Mouse (Mus musculus): ENCODE data around the gene 4430402I18Rik. TPM values are rescaled to one million over a fixed set of nuclear protein-coding genes. Genes with fewer than 3 reads are reported as not detected.

Gene 4430402I18Rik
- polyA plus RNA-seq, 1 experiment, result 8.1 TPM

DNA sequence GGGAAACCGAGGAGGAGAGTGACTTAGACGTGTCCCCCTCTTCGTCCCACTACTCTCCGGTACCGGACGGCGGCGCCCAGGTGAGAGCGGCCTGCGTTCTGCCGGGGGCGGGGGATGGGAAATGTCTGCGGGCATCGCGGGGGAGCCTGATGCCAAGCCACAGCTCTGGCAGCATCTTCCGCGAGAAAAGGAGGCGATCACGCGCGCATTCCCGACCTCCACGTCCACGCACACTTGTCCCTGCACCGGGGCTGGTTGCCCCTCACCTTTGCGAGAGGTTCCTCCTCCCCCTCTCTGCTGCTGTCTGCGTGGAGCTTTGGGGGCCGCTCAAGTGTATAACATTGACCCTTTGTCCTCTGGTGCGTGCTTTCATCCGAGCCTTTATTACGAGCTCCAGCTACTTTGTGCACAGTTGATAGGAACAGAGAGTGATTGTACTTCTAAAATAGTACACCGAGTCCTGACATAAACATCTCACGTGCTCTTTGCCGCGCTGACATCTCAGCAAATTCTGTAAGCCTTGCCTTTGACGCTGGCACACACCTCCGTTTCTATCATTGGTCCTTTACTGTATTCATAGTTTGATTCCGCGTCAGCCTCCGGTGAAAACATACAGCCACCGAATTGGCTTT, 23.1 kb upstream of the 4430402I18Rik start:
- H3K27me3 ChIP-seq (replicated peaks; ENCODE audit: control insufficient read depth, insufficient read depth, low read length), result no peaks in the 10 kb centered on the region
- H3K36me3 ChIP-seq (ENCODE audit: control insufficient read depth, insufficient read depth, low read length), result 0 out of 2 replicates have a peak, but pooled peaks cover 5% of the 10 kb centered on the region
- H3K4me1 ChIP-seq (ENCODE audit: control insufficient read depth, insufficient read depth, low read length), result peaks cover 3% of the 10 kb centered on the region; the same call in 1 of the 2 replicates
- DNase-seq, result peak; percentile 53
- peak overlapping the region; percentile 76 for H3K27ac ChIP-seq (ENCODE audit: insufficient read depth, low read depth, low read length)
- TF ChIP-seq CTCF (conservative IDR thresholded peaks at IDR 0.05; ENCODE audit: insufficient read depth, insufficient read length, low read depth, low read length) (no peak), POLR2A (IDR thresholded peaks at IDR 0.05; ENCODE audit: low read depth, low read length) (no peak)
- under 1% methylated on average over 41 of the region's 41 CpGs for WGBS
- H3K4me3 ChIP-seq (ENCODE audit: insufficient read depth, low read depth, low read length), result peak overlapping the region; percentile 68

- H3K36me3 ChIP-seq (ENCODE audit: control insufficient read depth, insufficient read depth, low read length), result 0 out of 2 replicates have a peak, but pooled peaks cover 3% of the 10 kb centered on the region
- H3K4me1 ChIP-seq (ENCODE audit: control insufficient read depth, insufficient read depth, low read length), result peaks cover 3% of the 10 kb centered on the region; the same call in 1 of the 2 replicates
- H3K27me3 ChIP-seq (replicated peaks; ENCODE audit: control insufficient read depth, insufficient read depth, low read length), result no peaks in the 10 kb centered on the region
- TF ChIP-seq POLR2A (IDR thresholded peaks at IDR 0.05; ENCODE audit: low read depth, low read length) (peak; percentile 64), CTCF (conservative IDR thresholded peaks at IDR 0.05; ENCODE audit: insufficient read depth, insufficient read length, low read depth, low read length) (no peak)
- H3K27ac ChIP-seq (ENCODE audit: insufficient read depth, low read depth, low read length), result peak within 1 kb of the TSS; percentile 95
- under 1% methylated on average over 37 of the region's 37 CpGs for WGBS
- H3K4me3 ChIP-seq (ENCODE audit: insufficient read depth, low read depth, low read length), result peak within 1 kb of the TSS; percentile 68
- DNase-seq, result peak; percentile 99
Measured at GRCm38 (mm10) chr19:28990194-28990589, 22.6 kb upstream of the 4430402I18Rik start, which contains the start of gene Cdc37l1. Gene Cdc37l1 (plus strand): TSS chr19:28990352.

DNA sequence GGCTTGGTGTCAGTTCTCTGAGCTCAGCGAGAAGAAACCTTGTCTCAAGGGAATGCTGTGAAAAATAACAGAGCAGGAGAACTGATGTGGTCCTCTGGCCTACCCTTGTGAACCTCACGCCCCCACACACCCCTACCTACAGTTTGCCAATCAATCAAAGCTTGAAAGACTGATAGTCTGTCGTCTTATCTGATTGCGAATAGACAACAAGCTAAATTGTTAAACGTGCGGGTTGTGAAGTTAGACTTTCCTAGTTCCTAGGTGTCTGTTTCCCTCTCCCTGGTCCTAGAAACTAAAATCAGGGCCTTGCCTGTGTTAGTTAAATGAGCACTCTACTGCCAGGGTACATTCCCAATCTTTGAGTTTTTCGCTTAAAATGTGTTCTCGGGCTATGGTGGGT, 21.9 kb upstream of the 4430402I18Rik start:
- H3K27ac ChIP-seq (ENCODE audit: insufficient read depth, low read depth, low read length), result peak overlapping the region; percentile 95
- TF ChIP-seq CTCF (conservative IDR thresholded peaks at IDR 0.05; ENCODE audit: insufficient read depth, insufficient read length, low read depth, low read length), result no peak
- TF ChIP-seq POLR2A (IDR thresholded peaks at IDR 0.05; ENCODE audit: low read depth, low read length), result no peak
- no peaks in the 10 kb centered on the region for H3K36me3 ChIP-seq (ENCODE audit: control insufficient read depth, insufficient read depth, low read length)
- no peak for DNase-seq
- H3K27me3 ChIP-seq (replicated peaks; ENCODE audit: control insufficient read depth, insufficient read depth, low read length), result no peaks in the 10 kb centered on the region
- WGBS, result 64% methylated on average over 8 of the region's 8 CpGs
- H3K4me3 ChIP-seq (ENCODE audit: insufficient read depth, low read depth, low read length), result no peak overlapping the region; the same call in 1 of the 2 replicates
- peaks cover 3% of the 10 kb centered on the region; the same call in 1 of the 2 replicates for H3K4me1 ChIP-seq (ENCODE audit: control insufficient read depth, insufficient read depth, low read length)

GRCm38 (mm10) chr19:28982617-28983016, 15.0 kb upstream of the 4430402I18Rik start:
- Histone ChIP-seq H3K36me3 (ENCODE audit: control insufficient read depth, insufficient read depth, low read length) (no peaks in the 10 kb centered on the region), H3K4me3 (ENCODE audit: insufficient read depth, low read depth, low read length) (no peak overlapping the region), H3K27ac (ENCODE audit: insufficient read depth, low read depth, low read length) (no peak overlapping the region), H3K27me3 (replicated peaks; ENCODE audit: control insufficient read depth, insufficient read depth, low read length) (no peaks in the 10 kb centered on the region), H3K4me1 (ENCODE audit: control insufficient read depth, insufficient read depth, low read length) (no peaks in the 10 kb centered on the region)
- TF ChIP-seq CTCF (conservative IDR thresholded peaks at IDR 0.05; ENCODE audit: insufficient read depth, insufficient read length, low read depth, low read length) (no peak), POLR2A (IDR thresholded peaks at IDR 0.05; ENCODE audit: low read depth, low read length) (no peak)
- WGBS, result 77% methylated on average over 7 of the region's 7 CpGs
- no peak for DNase-seq

- peak overlapping the region; percentile 33 for H3K4me3 ChIP-seq (ENCODE audit: insufficient read depth, low read depth, low read length)
- no peaks in the 10 kb centered on the region; the same call in 1 of the 2 replicates for H3K27me3 ChIP-seq (replicated peaks; ENCODE audit: control insufficient read depth, insufficient read depth, low read length)
- peak; percentile 90 for DNase-seq
- H3K4me1 ChIP-seq (ENCODE audit: control insufficient read depth, insufficient read depth, low read length), result no peaks in the 10 kb centered on the region
- no peaks in the 10 kb centered on the region for H3K36me3 ChIP-seq (ENCODE audit: control insufficient read depth, insufficient read depth, low read length)
- no peak overlapping the region for H3K27ac ChIP-seq (ENCODE audit: insufficient read depth, low read depth, low read length)
- 23% methylated on average over 35 of the region's 35 CpGs for WGBS
- no peak for TF ChIP-seq POLR2A (IDR thresholded peaks at IDR 0.05; ENCODE audit: low read depth, low read length)
- peak; percentile 86 for TF ChIP-seq CTCF (conservative IDR thresholded peaks at IDR 0.05; ENCODE audit: insufficient read depth, insufficient read length, low read depth, low read length)
Measured at GRCm38 (mm10) chr19:28974862-28975611, 7.4 kb upstream of the 4430402I18Rik start.

DNA sequence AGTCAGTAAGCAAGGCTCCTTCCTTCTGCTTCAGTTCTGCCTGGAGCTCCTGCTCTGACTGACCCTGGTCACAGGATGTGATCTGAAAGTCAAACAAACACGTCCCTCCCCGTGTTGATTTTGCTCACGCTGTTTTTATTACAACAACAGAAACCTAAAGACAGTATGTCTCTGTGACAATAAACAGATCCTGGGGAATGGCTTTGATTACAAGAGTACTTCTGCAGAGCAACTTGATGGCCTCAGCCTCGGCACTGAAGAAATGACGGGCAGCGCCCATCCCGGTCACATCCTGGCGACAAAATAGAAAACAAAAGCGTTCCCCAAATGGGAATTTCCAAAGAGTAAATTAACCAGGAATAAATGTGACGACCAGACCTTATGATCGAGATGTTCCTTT, 2.7 kb upstream of the 4430402I18Rik start:
- H3K4me3 ChIP-seq (ENCODE audit: insufficient read depth, low read depth, low read length), result no peak overlapping the region
- DNase-seq, result peak; percentile 16
- no peak overlapping the region; the same call in 1 of the 2 replicates for H3K27ac ChIP-seq (ENCODE audit: insufficient read depth, low read depth, low read length)
- H3K4me1 ChIP-seq (ENCODE audit: control insufficient read depth, insufficient read depth, low read length), result peaks cover 5% of the 10 kb centered on the region
- no peaks in the 10 kb centered on the region; the same call in 1 of the 2 replicates for H3K27me3 ChIP-seq (replicated peaks; ENCODE audit: control insufficient read depth, insufficient read depth, low read length)
- TF ChIP-seq CTCF (conservative IDR thresholded peaks at IDR 0.05; ENCODE audit: insufficient read depth, insufficient read length, low read depth, low read length), result no peak
- TF ChIP-seq POLR2A (IDR thresholded peaks at IDR 0.05; ENCODE audit: low read depth, low read length), result no peak
- WGBS, result 57% methylated on average over 11 of the region's 11 CpGs
- H3K36me3 ChIP-seq (ENCODE audit: control insufficient read depth, insufficient read depth, low read length), result no peaks in the 10 kb centered on the region

DNA sequence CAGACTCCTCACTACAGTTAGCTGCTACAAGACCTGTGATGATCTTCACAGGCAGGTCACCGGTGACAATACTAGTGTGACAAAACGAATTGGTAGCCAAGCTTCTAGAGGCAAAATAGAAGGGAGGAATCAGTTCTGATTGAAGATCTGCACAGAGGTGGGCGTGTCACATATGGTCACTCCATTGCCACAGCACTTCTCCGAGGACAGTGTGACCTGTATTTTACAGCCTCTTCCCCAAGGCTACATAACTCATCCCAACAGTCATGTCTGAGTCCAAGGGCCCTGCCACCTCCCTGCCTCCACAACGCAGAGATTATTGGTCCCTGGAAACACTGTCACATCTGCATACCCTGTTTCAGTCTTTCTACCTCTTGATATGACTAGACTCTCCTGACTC, 1.6 kb upstream of the 4430402I18Rik start:
- Histone ChIP-seq H3K27ac (ENCODE audit: insufficient read depth, low read depth, low read length) (no peak overlapping the region), H3K27me3 (replicated peaks; ENCODE audit: control insufficient read depth, insufficient read depth, low read length) (no peaks in the 10 kb centered on the region; the same call in 1 of the 2 replicates), H3K36me3 (ENCODE audit: control insufficient read depth, insufficient read depth, low read length) (no peaks in the 10 kb centered on the region), H3K4me1 (ENCODE audit: control insufficient read depth, insufficient read depth, low read length) (peaks cover 10% of the 10 kb centered on the region), H3K4me3 (ENCODE audit: insufficient read depth, low read depth, low read length) (no peak overlapping the region)
- no peak for DNase-seq
- TF ChIP-seq CTCF (conservative IDR thresholded peaks at IDR 0.05; ENCODE audit: insufficient read depth, insufficient read length, low read depth, low read length) (no peak), POLR2A (IDR thresholded peaks at IDR 0.05; ENCODE audit: low read depth, low read length) (no peak)
- WGBS, result 78% methylated on average over 5 of the region's 5 CpGs
